Mouse (Mus musculus) forelimb bud, embryonic 11.5 days (tissue): ENCODE measurements at regions not wholly inside any gene's neighbourhood (a gene's known extent, or its start where the extent isn't known, plus 50 kb on each side); places are given as distances from the start of the nearest gene placed in this dataset.

ENCODE experiments used
- DNase-seq: peaks from one replicate; pipeline ENCODE4 v3.0.0-alpha.2; 2012; ENCODE audit warnings: low read depth, low spot score

DNA sequence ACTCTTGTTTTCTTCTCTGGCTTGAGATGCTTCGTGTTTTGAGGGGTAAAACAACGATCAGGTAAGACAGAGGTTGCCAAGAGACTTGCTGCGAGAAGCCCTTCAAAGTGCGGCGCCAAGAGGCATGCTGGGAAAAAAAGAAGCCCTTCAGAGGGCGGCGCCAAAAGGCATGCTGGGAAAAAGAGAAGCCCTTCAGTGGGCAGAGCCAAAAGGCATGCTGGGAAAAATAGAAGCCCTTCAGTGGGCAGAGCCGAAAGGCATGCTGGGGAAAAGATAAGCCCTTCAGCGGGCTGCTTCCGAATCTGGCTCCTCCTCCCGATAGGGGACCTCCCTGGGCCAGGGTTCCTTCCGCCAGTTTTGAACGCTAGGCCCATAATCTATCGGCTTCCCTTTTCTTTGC is 169.5 kb downstream of the Bmp7 start:
- no peak for DNase-seq

DNA sequence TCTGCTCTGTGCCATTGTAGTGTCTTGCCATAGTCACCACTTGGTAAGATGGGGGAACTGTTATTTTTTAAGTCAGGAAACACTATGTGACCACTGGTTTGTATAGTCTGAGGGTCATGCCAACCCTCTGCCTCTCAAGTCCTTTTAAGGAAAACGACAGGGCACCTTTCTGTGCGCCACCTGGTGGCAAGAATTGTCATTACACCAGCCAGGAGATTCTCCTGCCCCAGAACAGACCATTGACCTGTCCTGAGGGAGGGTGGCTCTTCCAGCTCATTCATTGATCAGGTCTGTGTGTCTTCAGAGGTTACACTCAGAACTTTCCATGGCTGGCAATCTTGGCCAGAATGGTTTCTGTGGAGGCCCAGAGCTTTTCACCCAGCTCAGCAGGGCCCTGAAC is 166.9 kb downstream of the Bmp7 start:
- DNase-seq: peak; percentile 73

DNA sequence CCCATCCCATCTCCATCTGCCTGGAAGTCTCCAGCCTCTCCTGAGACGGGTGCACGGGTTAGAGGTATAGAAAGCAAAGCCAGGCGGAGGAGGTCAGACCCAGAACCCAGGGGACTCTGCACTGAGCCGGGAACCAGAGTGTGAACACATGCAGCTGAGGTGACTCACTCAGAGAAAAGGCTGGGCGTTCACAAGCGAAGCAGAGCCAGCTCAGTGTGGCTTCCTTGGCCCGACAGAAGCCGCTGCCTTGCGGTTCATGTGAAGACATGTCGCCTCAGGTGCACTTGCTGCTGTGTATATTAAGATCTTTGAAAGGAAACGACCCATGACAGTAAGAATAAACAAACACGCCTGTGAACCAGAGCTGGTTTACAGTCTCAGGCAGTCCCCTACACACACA is 163.6 kb downstream of the Bmp7 start:
- DNase-seq: no peak

DNA sequence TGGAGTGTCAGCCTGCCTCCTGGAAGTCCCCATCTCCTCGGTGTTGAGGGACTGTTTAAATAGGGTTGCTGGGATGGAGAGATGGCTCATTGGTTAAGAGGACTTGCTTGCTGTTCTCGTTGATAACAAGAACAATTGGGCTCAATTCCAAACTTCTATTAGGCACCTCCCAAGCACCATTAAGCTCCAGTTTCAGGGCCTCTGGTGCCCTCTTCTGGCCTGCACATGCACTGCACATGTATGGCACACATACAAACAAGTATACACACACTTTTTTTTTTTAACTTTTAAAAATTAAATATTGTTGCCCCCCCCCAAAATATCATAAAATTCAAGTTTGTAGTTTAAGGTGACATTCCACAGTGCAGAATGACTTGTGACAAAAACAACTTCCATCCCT is 162.3 kb downstream of the Bmp7 start:
- DNase-seq: no peak

GRCm38 (mm10) chr2:172779096-172779495 is 161.0 kb downstream of the Bmp7 start:
- no peak for DNase-seq

GRCm38 (mm10) chr2:172782686-172783085 is 157.4 kb downstream of the Bmp7 start:
- DNase-seq: no peak

DNA sequence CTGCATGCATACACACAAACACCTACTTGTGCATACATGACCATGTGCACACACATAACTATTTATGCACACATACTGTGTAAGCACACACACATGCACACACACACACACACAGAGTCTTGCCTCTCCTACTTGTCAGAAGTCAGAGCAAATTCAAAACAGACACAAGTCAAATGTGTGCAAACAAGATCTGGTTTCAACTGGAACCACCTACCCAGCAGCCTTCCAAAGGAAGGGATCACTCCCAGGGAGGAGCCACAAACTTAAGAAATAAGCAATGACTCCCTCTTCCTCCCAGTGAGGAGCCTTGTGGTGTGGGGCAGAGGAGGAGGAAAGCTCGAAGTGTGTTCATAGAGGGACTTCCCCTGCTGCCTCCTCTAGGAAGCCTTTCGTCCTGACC is 153.8 kb downstream of the Bmp7 start:
- no peak for DNase-seq

DNA sequence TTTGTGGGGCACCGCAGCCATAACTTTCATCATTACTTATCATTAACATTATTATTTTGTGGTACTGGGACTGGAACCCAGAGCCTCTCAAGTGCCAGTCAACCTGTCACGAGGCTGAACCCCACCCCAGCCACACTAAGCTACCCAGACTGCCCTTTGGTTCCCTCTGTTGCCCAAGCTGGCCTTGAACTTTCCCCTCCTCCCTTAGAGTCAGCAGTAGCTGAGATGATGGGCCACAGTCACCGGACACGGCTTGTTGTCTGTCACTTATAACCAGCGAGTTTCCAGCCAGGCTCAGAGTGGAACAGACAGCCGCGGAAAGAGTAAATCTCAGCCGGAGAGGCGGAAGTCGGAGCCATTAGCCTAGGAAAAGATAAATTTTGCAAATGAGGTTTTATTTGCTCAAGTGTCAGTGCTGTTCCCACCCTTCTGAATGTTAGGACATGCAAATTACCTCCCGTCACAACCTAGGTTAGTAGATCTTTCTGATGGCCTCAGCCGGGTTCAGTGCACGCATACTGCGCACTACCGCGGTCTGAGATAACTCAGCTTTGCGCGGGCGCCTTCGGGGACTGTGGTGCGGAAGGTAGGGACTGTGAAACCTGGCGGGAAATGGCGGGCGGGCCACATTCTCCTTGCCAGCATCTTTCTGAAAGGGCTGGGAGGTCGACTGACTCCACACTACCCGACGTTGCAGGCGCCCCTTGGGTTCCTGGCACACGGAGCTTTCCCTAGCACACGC is 152.7 kb downstream of the Bmp7 start:
- DNase-seq: no peak

DNA sequence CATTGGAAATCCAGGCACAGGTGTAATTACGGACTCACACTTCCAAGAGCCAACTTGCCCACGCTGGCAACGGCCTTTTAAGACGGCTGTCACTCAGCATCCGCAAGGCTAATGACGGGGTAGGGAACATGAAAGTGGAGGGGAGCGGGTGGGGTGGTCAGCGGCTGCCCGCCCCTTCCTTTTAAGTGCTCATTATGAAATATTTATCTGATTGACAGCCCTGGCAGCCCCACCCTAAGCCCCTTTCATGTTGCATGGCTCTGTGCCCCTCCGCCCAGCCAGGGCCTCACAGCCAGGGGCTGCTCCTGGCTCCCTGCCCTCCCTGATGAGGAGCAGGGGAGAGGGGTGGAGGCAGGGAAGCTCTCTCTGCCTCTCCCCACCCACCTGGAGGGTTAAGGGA is 150.9 kb downstream of the Bmp7 start:
- no peak for DNase-seq

DNA sequence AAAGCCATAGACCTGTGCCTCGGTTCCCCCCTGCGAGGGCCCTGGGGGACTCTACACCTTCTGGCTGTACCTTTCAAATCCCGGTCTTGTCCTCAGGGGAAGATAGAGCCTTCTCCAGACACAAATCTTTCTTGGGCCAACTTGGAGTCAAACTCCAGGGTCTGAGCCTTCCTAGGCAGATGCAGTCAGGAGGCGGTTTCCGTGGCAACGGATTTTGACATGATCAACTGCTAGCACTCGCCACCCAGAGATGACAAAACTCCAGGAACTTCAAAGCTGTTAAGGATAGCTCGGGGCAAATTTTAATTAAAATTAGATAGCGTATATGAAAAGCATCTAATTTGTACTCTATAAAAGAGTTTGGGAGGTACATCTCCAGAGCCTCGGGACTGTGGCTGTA is 147.6 kb downstream of the Bmp7 start:
- no peak for DNase-seq

- no peak for DNase-seq
Measured at GRCm38 (mm10) chr2:172793991-172794390, 146.1 kb downstream of the Bmp7 start.

DNA sequence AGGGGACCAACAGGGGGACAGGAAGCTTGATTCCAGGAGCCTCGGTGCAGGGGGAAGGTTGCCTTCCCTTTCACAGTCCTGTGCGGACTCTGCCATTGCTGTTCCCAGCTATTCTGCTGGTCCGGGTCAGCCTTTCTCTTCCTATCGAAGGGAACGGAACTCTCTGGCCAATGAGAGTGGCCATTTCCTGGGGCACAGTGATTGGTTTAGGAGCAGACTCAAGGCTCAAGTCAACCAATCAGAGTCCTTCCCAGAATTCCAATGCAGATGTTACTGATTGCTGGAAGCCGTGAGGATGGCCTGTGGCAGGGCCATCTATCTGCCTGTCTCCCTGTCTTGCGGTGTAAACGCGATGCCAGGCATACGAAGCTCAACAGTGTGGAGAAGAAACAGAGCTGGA is 145.3 kb downstream of the Bmp7 start:
- no peak for DNase-seq

GRCm38 (mm10) chr2:172796104-172796503 is 144.0 kb downstream of the Bmp7 start:
- no peak for DNase-seq

GRCm38 (mm10) chr2:172796955-172797354 is 143.2 kb downstream of the Bmp7 start:
- DNase-seq: no peak

DNA sequence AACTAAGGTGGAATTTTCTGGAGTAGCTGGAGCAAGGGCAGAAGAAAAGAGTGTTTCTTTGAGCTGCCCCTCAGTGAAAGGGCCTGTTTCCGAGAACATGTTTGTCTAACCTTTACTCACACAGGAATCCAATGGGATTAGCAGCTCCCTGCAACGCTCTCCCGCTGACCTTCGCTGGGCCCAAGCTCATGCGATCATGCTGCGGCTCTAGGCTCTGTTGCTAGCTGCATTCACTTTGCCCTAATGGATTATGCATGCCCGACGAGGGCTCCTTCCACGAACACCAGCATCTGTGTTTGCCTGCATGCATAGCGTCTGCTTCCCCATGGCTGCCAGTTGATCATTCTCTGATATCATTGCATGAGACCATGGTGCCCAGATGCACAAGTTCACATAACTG is 140.2 kb downstream of the Bmp7 start:
- no peak for DNase-seq

GRCm38 (mm10) chr2:172800801-172801200 is 139.3 kb downstream of the Bmp7 start:
- DNase-seq: no peak

DNA sequence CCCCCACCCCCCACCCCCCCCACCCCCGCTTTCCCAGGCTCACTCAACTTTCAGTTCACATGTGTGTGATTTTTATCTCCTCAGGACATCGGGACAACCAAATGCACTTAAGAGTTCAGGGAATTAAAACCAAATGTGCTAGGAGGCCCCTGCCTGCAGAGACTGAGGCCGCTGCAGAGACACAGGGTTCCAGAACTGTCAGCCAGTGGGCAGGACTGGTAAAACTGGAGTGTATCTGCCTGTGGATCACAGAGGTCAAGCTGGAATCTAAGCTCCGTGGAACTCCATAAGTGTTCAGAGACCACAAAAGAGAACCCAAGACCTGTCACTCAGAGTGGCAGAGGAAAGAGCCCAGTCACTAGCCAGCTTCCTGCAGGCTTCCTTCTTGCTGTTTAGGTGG is 138.3 kb downstream of the Bmp7 start:
- no peak for DNase-seq

DNA sequence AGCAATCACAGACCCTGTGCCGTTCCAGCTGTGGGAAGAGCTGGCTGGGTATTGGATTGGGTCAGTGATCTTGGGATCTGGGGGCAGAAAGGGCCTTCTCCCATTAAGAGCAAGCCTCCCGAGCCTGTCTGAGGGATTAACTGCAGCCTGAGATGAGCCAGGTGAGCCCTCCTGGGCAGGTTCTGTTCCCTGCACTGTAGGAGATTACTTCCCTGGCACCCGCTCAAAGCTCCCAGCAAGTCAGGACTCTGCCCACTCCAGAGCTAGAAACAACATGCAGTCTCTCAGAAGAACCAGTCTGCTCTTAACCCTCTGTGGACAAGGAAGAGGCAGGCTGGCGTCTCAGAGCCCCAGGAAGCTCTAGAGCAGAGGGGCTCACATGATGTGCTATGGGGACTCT is 132.7 kb downstream of the Bmp7 start:
- DNase-seq: no peak

GRCm38 (mm10) chr2:172809306-172809705 is 130.8 kb downstream of the Bmp7 start:
- DNase-seq: no peak

- DNase-seq: no peak
Measured at GRCm38 (mm10) chr2:172813319-172813718, 126.8 kb downstream of the Bmp7 start.

GRCm38 (mm10) chr2:172813906-172814305 is 126.2 kb downstream of the Bmp7 start:
- no peak for DNase-seq

- DNase-seq: no peak
Measured at GRCm38 (mm10) chr2:172815146-172815545, 125.0 kb downstream of the Bmp7 start.

DNA sequence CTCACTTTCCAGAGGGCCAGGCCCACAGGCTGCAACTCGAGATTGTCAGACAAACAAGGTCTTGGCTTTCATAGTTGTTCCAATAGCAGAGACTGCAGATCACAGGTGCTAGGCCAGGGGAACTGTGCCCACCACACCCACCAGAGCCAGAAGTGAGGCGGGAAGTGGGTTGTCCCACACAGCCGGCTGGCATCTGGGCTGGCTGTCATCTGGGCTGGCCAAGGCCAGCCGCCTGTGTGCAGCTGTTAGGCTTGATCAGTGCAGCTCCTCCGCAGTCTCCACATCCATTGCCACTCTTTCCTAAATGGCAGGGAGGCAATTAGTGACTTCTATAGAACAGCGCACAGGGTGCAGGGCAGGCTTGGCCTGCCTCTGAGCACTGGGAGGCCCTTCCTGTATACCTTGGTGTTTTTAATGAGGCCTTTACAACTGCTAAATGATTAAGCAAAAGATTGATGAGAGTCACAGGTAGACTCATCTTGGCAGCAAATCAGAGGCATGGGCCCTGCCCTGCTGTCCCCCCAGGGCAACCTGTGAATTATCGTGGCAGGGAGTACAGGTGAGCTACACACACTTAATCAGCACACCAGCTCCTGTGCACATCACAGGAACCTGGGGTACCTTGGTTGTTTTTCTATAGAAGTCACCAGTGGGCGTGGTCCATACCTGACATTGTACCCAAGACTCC is 122.9 kb downstream of the Bmp7 start:
- no peak for DNase-seq
